Mouse (Mus musculus) thymus, postnatal 25 days (tissue): ENCODE measurements around the gene Gm13277.
A peak's percentile ranks its signal among the peaks of the same experiment; 100 is the strongest.
"Not testable (repeated sequence)": the region's sequence is repeated elsewhere in the genome, so short reads cannot be mapped to it uniquely, and the experiment has no call there.

Experiments
- DNase-seq: peaks from one replicate; pipeline ENCODE4 v3.0.0; 2022

The Gm13277 gene

DNA sequence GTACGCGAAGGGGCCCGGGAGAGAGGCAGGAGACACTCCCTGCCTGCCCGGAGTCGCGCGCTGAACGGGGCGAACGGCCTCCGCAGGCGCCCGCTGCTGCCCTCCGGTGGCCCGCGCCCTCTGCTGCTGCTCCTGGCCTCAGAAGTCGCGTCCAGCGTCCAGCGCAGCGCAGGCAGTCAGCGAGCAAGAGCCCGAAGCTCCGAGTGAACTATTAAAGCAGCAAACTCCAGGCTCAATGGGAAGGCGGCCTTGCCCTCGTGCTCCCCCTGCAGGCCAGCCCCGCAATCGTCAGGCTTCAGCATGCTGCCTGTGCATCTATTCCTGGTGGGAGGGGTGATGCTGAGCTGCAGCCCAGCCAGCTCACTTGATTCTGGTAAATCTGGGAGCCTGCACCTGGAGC is 2.8 kb downstream of the Gm13277 start, which contains the start of gene Gm13278:
Gene Gm13278, plus strand, starts transcription at position 301 of the 400 bp plus-strand sequence.
- not testable (repeated sequence) for DNase-seq

DNA sequence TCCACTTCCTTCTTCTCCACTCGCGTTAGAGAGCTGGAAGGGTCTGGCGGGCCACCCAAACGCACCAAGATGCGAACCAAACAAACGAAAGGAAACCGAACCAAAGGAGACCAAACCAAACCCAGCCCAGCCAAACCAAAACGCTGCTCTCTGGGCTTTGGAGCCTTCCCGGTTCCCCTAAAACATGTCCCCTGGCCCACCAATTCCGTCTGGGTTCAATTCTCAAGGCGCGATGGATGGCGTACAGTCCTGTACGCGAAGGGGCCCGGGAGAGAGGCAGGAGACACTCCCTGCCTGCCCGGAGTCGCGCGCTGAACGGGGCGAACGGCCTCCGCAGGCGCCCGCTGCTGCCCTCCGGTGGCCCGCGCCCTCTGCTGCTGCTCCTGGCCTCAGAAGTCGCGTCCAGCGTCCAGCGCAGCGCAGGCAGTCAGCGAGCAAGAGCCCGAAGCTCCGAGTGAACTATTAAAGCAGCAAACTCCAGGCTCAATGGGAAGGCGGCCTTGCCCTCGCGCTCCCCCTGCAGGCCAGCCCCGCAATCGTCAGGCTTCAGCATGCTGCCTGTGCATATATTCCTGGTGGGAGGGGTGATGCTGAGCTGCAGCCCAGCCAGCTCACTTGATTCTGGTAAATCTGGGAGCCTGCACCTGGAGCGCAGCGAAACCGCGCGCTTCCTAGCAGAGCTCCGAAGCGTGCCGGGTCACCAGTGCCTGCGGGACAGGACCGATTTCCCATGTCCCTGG is 5.7 kb downstream of the Gm13277 start, which contains the start of gene Gm13275:
Gene Gm13275, plus strand, starts transcription at position 552 of the 740 bp plus-strand sequence.
- DNase-seq: peak; percentile 80

DNA sequence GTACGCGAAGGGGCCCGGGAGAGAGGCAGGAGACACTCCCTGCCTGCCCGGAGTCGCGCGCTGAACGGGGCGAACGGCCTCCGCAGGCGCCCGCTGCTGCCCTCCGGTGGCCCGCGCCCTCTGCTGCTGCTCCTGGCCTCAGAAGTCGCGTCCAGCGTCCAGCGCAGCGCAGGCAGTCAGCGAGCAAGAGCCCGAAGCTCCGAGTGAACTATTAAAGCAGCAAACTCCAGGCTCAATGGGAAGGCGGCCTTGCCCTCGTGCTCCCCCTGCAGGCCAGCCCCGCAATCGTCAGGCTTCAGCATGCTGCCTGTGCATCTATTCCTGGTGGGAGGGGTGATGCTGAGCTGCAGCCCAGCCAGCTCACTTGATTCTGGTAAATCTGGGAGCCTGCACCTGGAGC is 8.7 kb downstream of the Gm13277 start, which contains the start of gene Gm13279:
Gene Gm13279, plus strand, starts transcription at position 301 of the 400 bp plus-strand sequence.
- DNase-seq: not testable (repeated sequence)

DNA sequence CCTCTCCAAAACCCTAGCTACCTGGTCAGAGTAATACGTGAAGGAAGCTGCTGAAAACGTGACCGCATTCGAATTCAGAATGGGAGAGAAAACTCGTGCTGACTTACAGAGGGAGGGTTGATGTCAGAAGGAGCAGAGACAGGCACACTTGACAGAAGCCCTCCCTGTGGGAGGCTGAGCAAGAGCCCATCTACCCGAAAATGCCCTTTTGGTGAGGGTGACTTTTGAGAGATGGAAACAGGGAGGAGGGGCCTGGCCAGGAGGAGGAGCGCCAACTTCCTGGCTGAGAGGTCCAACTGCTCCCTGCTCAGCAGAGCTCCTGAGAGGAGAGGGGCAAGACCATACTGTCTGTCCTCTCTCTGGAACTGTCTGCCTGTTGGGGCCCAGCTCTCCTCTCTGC is 10.9 kb downstream of the Gm13277 start, which contains the start of gene Gm13285:
Gene Gm13285, plus strand, starts transcription at position 301 of the 400 bp plus-strand sequence.
- DNase-seq: not testable (repeated sequence)

- DNase-seq: not testable (repeated sequence)
These were observed 14.5 kb downstream of the Gm13277 start, which contains the start of gene Gm13287 for GRCm38 (mm10) chr4:88802954-88803353. Gene Gm13287 (plus strand): TSS chr4:88803254.

- not testable (repeated sequence) for DNase-seq
These were observed 16.8 kb downstream of the Gm13277 start, which contains the start of gene Gm13288 for GRCm38 (mm10) chr4:88805231-88805630. Gene Gm13288 (plus strand): TSS chr4:88805531.

GRCm38 (mm10) chr4:88805761-88806160 is 17.3 kb downstream of the Gm13277 start:
- not testable (repeated sequence) for DNase-seq

GRCm38 (mm10) chr4:88815928-88816327 is 27.5 kb downstream of the Gm13277 start, which contains the start of gene Ifna7:
Gene Ifna7 (plus strand): TSS chr4:88816228.
- DNase-seq: no peak

DNA sequence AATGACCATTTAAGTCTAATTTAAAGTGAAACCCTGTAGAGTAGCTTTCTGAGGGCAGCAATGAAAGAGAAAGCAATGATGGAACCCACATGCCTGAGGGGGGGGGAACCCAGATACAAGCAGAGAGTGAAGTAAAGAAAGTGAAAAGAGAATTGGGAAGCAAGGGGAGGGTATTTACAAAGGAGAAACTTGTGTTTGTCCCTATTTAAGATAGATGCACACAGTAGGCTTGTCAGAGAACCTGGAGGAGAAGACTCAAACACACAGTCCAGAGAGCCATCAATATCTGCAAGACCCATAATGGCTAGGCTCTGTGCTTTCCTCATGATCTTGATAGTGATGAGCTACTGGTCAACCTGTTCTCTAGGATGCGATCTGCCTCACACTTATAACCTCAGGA is 31.2 kb downstream of the Gm13277 start, which contains the start of gene Ifna11:
Gene Ifna11, plus strand, starts transcription at position 301 of the 400 bp plus-strand sequence.
- no peak for DNase-seq

GRCm38 (mm10) chr4:88822995-88823394 is 34.6 kb downstream of the Gm13277 start:
- peak; percentile 25 for DNase-seq

DNA sequence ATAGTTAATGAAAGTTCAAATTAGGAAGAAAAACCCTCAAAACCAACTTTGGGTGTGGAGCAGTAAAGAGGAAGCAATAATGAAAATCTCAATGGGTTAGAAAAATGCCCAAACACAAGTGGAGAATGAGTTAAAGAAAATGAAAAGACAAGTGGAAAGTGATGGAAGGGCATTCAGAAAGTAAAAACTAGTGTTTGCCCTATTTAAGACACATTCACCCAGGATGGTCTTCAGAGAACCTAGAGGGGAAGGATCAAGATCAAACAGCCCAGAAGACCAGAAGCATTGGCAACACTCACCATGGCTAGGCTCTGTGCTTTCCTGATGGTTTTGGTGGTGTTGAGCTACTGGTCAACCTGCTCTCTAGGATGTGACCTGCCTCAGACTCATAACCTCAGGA is 38.7 kb downstream of the Gm13277 start, which contains the start of gene Ifna6:
Gene Ifna6, plus strand, starts transcription at position 301 of the 400 bp plus-strand sequence.
- DNase-seq: not testable (repeated sequence)

GRCm38 (mm10) chr4:88830523-88830922 is 42.1 kb downstream of the Gm13277 start:
- DNase-seq: peak; percentile 54

- not testable (repeated sequence) for DNase-seq
These were observed 46.8 kb downstream of the Gm13277 start, which contains the start of gene Ifna5 for GRCm38 (mm10) chr4:88835225-88835624. Gene Ifna5 (plus strand): TSS chr4:88835525.
